Mouse (Mus musculus): Measurements from ENCODE around the gene Atg16l2. TPM values are rescaled to one million over a fixed set of nuclear protein-coding genes. Genes with fewer than 3 reads are reported as not detected.

Gene Atg16l2
- total RNA-seq (2021): 1 to 10 TPM; 5.5 to 7.4 TPM
- long read RNA-seq, experiment 1, full-length matches to known transcripts: 4 of 6 reads
- long read RNA-seq, experiment 1, partial matches to known transcripts: 0 of 6 reads
- long read RNA-seq, experiment 1, other reads (novel, unspliced or antisense): 2 of 6 reads
- long read RNA-seq, experiment 2, full-length matches to known transcripts: 1 of 1 reads
- long read RNA-seq, experiment 2, partial matches to known transcripts: 0 of 1 reads
- long read RNA-seq, experiment 2, other reads (novel, unspliced or antisense): 0 of 1 reads

GRCm38 (mm10) chr7:101301881-101302456 is at the start of gene Atg16l2:
TSS of gene Atg16l2 (minus strand) at chr7:101302251.
- peak; percentile 95 to 96 for DNase-seq

DNA sequence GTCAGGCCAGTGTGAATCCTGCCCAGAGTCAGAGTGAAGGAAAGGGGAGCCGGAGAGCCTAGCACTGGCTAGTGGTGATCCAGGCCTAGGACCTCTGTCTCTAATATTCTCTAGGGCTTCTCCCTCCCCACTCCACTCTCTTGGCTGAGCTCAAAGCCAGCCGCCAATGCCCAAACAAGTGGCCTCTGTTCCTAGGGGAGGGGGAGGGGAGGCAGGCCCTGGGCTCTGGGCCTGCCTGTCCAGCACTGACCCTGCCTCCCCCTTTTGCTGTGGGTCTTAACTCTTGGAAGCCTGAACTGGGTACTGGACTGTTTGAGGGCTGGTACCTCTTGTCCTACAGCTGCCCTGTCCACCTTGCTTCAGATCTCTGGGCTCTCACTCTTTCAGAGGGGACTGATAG is 47.8 kb upstream of the Atg16l2 start:
- DNase-seq: no peak

GRCm38 (mm10) chr7:101348312-101348711 is 46.3 kb upstream of the Atg16l2 start:
- DNase-seq: no peak

- DNase-seq: peak; percentile 65 to 77
These were observed 45.8 kb upstream of the Atg16l2 start, which contains the start of gene Arap1 for GRCm38 (mm10) chr7:101347767-101348270. TSS of gene Arap1 (plus strand) at chr7:101348067.

DNA sequence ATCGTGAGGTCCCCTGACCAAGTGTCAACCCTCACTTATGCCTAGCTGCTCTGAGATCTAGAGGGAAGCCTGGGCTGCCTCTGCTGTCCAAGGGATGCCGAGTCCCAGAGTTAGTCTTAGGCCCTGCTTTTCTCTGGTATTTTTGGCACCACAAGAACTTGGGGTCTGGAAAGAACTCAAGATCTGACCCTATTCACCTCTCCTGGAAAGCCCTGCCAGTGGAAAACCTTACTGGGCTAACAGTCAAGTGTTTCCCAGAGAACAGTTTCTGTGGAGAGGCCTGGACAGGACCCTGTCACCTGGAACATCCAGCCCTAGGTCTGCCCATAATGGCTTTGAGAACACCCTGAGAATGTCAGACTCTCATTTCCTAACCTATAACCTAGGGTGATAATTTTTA is 44.9 kb upstream of the Atg16l2 start:
- no peak for DNase-seq

- DNase-seq: no peak
These were observed 42.8 kb upstream of the Atg16l2 start for GRCm38 (mm10) chr7:101344892-101345291.

DNA sequence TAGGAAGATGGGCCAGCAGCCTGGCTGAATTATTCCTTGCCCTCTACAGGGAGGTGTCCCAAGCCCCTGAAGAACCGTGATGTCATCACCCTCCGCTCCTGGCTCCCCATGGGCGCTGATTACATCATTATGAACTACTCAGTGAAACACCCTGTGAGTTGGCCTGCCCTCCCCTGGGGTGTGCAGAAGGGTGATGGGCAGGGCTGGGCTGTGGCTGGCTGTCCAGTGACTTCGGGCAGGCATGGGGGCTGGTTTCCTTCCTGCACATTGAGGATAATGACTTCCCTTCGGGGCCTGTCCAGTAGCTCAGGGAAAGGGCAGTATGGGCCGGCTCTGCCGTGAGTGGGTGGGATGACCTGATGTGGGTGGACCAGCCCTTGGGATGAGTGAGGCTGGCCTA is 41.1 kb upstream of the Atg16l2 start:
- DNase-seq: no peak

- no peak for DNase-seq
These were observed 39.4 kb upstream of the Atg16l2 start for GRCm38 (mm10) chr7:101341405-101341804.

GRCm38 (mm10) chr7:101337401-101337800 is 35.4 kb upstream of the Atg16l2 start:
- no peak for DNase-seq

DNA sequence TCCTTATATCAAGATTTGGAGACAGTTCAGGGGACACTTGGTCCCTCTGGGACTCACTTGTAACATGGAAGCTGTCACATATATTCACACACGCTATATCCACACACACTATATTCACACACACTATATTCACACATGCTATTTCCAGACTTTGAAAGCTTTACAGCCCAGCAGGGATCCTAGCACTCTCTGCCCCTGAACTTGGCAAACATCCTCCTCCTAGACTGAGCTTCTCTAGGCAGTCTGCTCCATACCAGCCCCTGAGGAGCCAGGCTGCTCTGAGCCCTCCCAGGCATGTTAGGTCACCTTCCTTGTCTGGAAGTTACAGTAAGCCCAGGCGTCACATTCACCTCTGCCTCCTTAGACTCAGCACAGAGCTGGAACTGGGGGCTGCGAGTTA is 34.6 kb upstream of the Atg16l2 start:
- no peak for DNase-seq

GRCm38 (mm10) chr7:101335228-101335627 is 33.2 kb upstream of the Atg16l2 start:
- no peak for DNase-seq

DNA sequence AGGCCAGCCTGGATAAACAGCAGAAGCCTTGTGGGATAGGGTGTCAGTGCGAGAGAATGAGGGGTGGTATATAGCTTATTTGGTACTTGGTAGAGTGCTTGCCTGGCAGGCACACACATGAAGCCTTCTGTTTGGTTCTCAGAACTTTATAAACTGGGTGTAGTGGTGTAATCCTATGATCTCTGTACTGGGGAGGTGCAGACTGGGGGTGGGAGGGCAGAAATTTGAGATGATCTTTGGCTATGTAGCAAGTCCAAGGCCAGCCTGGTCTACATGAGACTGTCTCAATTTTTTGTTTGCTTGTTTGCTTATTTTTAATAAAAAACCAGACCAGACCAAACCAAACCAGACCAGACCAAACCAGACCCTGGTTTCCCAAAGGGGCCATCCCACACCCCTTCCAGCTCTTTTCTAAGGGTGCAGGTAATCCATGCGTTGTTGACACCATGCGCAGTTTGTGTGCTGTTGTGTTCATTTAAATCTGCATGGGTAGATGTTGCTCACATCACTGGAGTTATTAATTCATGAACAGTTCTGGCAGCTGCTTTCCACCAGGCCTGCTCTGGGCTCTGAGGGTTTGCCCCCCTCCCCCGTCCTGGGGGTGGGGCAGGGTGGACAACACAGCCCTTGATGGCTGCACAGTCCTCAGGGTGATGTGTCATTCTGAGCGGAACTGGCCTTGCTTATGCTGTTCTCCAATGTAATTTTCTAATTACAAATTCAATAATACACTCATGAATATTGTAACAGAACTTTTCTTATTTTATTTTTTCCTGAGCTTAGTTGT is 30.2 kb upstream of the Atg16l2 start:
- no peak for DNase-seq

- DNase-seq: no peak
These were observed 28.8 kb upstream of the Atg16l2 start for GRCm38 (mm10) chr7:101330841-101331173.

DNA sequence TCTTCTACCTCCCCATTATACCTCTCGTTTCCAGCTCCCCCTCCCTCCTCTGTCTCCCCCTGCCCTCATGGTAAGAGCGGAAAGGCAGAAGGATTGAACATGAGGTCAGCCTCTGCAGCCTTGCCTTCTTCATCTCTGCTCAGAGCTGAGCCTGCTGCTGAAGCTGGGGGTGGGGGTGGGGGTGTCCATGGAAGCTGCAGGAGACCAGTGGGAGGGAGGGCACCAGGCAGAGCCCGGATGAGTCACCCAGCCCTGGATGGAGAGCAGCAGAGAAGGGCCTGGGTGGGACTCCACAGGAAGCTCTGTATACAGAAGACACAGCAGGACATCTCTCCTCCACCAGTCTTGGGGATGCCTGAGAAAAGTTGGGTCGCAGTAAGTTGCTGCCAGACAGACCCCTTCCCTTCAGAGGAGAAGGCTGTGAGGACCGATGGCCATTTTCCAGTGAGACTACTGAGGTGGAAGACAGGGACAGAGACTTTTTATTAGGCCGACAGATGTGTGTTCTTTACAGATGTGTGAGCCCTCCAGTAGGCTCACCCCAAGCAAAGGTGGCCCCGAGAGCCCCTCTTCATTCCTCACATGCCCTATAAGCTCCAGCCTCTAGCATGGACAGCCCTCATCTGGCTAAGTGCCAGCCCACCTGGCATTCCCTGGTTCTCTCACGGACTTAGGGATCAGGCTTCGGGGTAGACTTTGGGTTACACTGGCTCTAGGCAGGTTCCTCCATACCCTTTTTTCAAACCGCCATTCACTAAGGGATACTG is 28.2 kb upstream of the Atg16l2 start:
- no peak for DNase-seq

DNA sequence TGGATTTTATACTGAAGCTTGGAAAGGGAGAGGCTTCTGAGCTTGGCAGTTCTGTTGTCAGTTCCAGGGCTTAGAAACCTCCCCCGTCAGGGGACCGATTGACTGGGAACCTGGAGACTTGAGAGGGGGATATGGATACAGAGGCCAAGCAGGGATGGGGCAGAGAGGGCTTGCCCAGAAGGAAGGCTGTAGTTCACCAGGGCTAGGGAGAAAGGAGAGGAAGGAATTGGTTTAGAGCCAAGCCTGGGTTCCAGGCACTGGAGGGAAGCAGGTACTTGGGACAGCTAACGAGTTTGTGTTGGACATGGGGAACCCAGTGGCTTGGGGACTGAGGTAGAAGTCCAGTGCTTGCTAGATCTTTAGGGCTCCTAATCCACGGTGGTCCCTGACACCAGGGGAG is 27.6 kb upstream of the Atg16l2 start:
- DNase-seq: no peak

GRCm38 (mm10) chr7:101328621-101329158 is 26.6 kb upstream of the Atg16l2 start:
- no peak for DNase-seq

DNA sequence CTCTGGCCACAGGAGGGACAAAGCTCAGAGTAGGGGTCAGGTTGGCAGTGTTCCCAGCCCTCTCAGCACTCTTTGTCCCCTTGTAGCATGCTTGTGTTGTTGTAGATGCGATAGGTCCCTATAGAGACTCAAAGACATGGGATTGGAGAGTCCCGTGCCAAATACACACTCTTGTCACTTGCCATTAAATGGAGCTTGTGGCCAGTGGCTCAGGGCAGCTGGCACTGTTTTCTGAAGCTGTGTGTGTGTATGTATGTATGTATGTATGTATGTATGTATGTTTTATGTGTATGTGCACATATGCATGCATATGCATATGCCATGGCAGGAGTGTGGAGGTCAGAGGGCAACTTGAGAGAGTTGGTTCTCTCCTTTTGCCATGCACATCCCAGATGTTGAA is 25.7 kb upstream of the Atg16l2 start:
- no peak for DNase-seq

GRCm38 (mm10) chr7:101327263-101327662 is 25.2 kb upstream of the Atg16l2 start:
- no peak for DNase-seq

- DNase-seq: no peak
These were observed 24.0 kb upstream of the Atg16l2 start for GRCm38 (mm10) chr7:101326006-101326405.

- DNase-seq: no peak
These were observed 22.3 kb upstream of the Atg16l2 start for GRCm38 (mm10) chr7:101324142-101324962.

DNA sequence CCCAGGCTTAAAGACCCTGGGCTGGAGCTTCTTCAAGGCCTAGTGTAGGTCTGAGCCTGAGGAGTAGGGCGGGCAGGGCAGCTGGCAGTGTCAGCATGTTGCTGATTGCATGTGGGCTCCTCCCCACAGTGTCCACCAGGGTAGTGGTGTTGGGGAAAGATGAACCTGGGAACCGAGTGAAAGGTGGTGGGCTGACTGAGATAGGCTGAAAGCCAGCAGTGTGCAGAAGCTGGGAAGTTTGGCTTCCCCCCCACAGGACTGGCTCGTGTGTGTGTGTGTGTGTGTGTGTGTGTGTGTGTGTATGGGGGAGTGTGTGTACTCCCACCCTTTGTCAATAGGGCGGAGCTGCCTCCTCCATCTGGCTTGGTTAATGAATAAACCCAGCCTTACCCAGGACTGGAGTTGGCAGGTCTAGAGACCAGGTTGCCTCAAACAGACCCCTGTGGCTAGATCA is 21.1 kb upstream of the Atg16l2 start:
- no peak for DNase-seq
